Mouse (Mus musculus) layer of hippocampus, adult 2 months (tissue): Measurements from ENCODE around the gene Nmnat2. TPM values are rescaled to one million over a fixed set of nuclear protein-coding genes. Genes with fewer than 3 reads are reported as not detected.
A peak's percentile ranks its signal among the peaks of the same experiment; 100 is the strongest.

ENCODE experiments used
- DNase-seq, 2 experiments: peaks; one replicate each; pipeline ENCODE4 v3.0.0; 2022; ENCODE audit warnings: low spot score in 2 of 2
- H3K27ac ChIP-seq: fragments of 200-600 bp; 2 replicates; pipeline ENCODE4 v1.8.1; 2022
- H3K4me3 ChIP-seq: fragments of 200-600 bp; 2 replicates; pipeline ENCODE4 v1.8.1; 2022; ENCODE audit warnings: mild to moderate bottlenecking
- CTCF ChIP-seq: fragments of 200-600 bp; conservative IDR thresholded peaks from 2 replicates; pipeline ENCODE4 v1.8.1; 2022; ENCODE audit warnings: antibody characterized with exemption, mild to moderate bottlenecking, moderate library complexity
- total RNA-seq, 2 experiments: library from RNA; stranded (reverse); gene quantifications; 2 replicates each; pipeline ENCODE4 v1.2.3; 2021

The Nmnat2 gene
- total RNA-seq, 2 experiments from 2014 or later, result 133 to 141 TPM

GRCm38 (mm10) chr1:153013541-153014288 lies 58.9 kb downstream of the Nmnat2 start:
- no peak for DNase-seq
- no peak overlapping the region for H3K4me3 ChIP-seq
- TF ChIP-seq CTCF, result no peak
- H3K27ac ChIP-seq, result no peak overlapping the region

GRCm38 (mm10) chr1:153014431-153015186 lies 59.8 kb downstream of the Nmnat2 start:
- H3K27ac ChIP-seq, result peak overlapping the region; percentile 21; the same call in 1 of the 2 replicates
- DNase-seq, result no peak

DNA sequence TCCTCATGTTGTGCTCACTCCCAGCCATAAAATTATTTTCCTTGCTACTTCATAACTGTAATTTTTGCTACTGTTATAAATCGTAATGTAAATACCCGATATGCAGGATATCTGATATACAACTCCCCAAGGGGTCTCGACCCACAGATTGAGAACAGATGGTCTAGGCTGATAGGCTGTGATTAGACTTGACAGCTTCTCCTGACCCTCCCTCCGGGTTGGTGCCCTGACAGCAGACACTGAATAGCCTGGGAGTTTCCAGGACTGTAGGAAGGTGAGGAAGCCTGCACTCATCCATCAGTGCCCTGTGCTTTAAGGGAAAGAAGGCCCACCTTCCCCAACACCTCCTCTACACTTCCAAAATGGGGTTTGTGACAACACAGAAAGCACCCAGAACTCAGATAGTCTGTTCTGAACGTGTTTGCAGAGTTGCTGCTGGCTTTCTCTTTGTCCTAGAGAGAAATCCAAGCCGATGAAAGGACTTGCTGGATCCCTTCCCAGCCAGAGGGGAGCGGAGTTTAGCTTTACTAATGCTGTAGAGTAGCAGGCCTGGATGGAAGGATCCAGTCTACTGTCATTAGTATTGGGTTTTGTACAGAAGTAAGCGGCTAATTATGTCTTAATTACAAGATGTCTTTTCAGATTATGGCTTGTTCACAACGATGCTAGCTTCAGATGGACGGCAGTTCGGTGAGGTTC lies 61.8 kb downstream of the Nmnat2 start:
- no peak overlapping the region for H3K27ac ChIP-seq
- no peak for DNase-seq
- TF ChIP-seq CTCF, result peak; percentile 25; the same call in 1 of the 2 replicates
- no peak overlapping the region for H3K4me3 ChIP-seq

More at GRCm38 (mm10) chr1:153014431-153015186, 59.8 kb downstream of the Nmnat2 start:
- H3K4me3 ChIP-seq, result no peak overlapping the region
- TF ChIP-seq CTCF, result no peak

- no peak for TF ChIP-seq CTCF
- Histone ChIP-seq H3K4me3 (no peak overlapping the region), H3K27ac (no peak overlapping the region)
- no peak for DNase-seq
These were observed 64.3 kb downstream of the Nmnat2 start for GRCm38 (mm10) chr1:153019128-153019527.

GRCm38 (mm10) chr1:153019623-153020022 lies 64.8 kb downstream of the Nmnat2 start:
- no peak for DNase-seq
- Histone ChIP-seq H3K4me3 (no peak overlapping the region), H3K27ac (no peak overlapping the region)
- no peak for TF ChIP-seq CTCF

- no peak overlapping the region for H3K27ac ChIP-seq
- DNase-seq, result no peak
- no peak overlapping the region for H3K4me3 ChIP-seq
- no peak for TF ChIP-seq CTCF
These were observed 66.3 kb downstream of the Nmnat2 start for GRCm38 (mm10) chr1:153021034-153021638.

DNA sequence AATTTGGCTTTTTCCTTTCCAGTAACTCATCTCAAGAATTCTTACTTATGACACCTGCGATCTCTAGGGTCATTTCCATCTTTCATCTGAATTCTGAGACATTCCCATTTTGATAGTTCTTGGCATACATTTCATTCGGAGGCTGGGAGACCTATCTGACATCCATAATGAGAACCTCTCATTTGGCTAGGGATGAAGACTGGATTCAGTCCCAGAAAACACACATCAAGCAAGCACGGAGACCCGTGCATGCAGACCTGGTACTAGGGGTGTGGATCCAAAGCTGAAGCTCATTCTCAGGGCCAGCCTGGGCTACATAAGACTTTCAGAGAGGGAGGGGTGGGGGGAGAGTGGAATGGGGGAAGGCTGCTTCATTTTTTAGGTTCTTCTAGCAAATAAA lies 68.2 kb downstream of the Nmnat2 start:
- no peak overlapping the region for H3K4me3 ChIP-seq
- H3K27ac ChIP-seq, result no peak overlapping the region
- no peak for DNase-seq
- no peak for TF ChIP-seq CTCF

DNA sequence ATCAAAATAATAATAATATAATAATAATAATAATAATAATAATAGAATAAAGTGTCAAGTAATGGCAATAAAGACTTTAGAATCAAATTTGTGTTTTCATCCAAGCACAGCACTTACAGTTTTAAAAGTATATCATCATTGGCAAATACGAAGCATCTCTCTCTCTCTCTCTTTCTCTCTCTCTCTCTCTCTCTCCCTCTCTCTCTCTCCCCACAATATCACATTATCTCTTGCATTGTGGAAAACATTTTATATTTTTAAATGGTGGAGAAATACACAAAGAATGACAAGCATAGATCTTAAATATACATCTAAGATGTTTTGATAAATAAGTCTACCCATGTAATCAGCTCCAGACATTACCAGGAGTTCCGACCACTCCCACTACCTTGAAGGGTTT lies 69.1 kb downstream of the Nmnat2 start:
- DNase-seq, result no peak
- Histone ChIP-seq H3K4me3 (no peak overlapping the region), H3K27ac (no peak overlapping the region)
- TF ChIP-seq CTCF, result no peak

- DNase-seq, result no peak
- Histone ChIP-seq H3K4me3 (no peak overlapping the region), H3K27ac (no peak overlapping the region; the same call in 1 of the 2 replicates)
- no peak for TF ChIP-seq CTCF
These were observed 69.7 kb downstream of the Nmnat2 start for GRCm38 (mm10) chr1:153024453-153024852.

- no peak for TF ChIP-seq CTCF
- DNase-seq, result no peak
- Histone ChIP-seq H3K27ac (no peak overlapping the region), H3K4me3 (no peak overlapping the region)
These were observed 76.6 kb downstream of the Nmnat2 start for GRCm38 (mm10) chr1:153031345-153031744.

DNA sequence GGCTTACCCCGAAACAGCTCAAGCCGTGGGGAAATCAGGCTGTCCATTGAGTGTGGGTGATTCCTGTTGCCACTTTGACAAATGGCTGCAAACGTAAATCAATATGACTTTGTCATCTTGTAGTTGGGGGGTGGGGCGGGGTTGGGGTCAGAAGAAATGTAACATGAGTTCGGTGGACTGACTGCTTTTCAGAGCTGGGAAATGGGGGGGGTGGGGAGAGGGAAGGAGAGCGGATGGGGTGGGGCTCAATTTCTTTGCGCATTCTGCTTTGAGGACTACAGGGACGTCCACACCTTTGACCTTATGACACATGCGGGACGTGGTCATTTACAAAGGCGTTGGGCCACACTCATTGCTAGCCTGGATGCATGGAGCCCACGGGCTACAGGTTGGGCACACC lies 77.2 kb downstream of the Nmnat2 start:
- DNase-seq, result no peak
- Histone ChIP-seq H3K4me3 (no peak overlapping the region), H3K27ac (no peak overlapping the region)
- no peak for TF ChIP-seq CTCF

- H3K27ac ChIP-seq, result no peak overlapping the region
- no peak overlapping the region for H3K4me3 ChIP-seq
- no peak for TF ChIP-seq CTCF
- no peak for DNase-seq
These were observed 78.5 kb downstream of the Nmnat2 start for GRCm38 (mm10) chr1:153033145-153033908.
